In the genomic region with DNA sequence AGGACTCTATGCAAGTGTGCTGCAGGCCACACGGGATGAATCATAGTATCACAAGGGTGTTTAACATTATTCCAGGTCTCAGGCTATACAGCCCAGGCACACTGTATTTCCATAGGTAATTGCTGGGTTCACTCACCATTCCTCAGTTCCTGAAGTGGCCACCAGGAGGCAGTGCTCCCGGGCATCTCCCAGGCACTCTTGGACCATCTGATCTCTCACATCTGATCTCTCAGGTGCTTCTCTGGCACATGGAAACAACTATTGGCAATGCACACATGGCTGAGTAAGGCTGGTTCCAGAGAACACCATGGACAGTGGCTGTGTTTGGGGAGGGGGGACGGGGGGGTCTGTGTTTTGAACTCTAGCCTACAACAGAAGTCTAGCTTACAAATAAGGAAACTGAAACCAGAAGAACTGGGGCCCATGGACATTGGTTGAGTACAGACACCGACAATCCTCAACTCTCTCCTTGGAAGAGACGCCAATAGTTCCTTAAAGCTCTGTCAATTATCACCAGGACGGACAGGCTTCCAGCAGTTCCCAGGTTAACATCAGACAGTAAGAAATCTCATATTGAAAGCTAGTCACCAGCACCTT, we compare ENCODE assay signal across 10 mouse cellular contexts. TPM values are rescaled to one million over a fixed set of nuclear protein-coding genes. Genes with fewer than 3 reads are reported as not detected.
DNase-seq lines count a peak whose midpoint lies in the region; ATAC-seq and TF ChIP-seq lines count a peak whose summit lies in the region.
"Had no signal": no experiment of that assay in that cellular context is flagged by ENCODE, and none has a peak within 500 bp of the region (broad histone marks: within the 10 kb centered on the region; RNA-seq: fewer than 3 reads in every experiment).

No protein-coding gene starts in this region.

- no peak for ATAC-seq in heart, embryonic 12.5 days (ENCODE audit: insufficient number of reproducible peaks, low FRiP score)
- ATAC-seq in intestine, postnatal 0 days: 0 out of 2 replicates have a peak, but pooled peaks have one; percentile 7

- H3K9me3 ChIP-seq in heart, embryonic 12.5 days (replicated peaks): no peaks in the 10 kb centered on the region
- H3K9me3 ChIP-seq in intestine, postnatal 0 days (ENCODE audit: control insufficient read depth): no peaks in the 10 kb centered on the region; the same call in 1 of the 2 replicates

- no peak overlapping the region for H3K4me3 ChIP-seq in heart, embryonic 12.5 days
- no peak overlapping the region for H3K4me3 ChIP-seq in testis, adult 2 months (ENCODE audit: control insufficient read depth, low read depth, low read length)
- H3K4me3 ChIP-seq in intestine, postnatal 0 days (ENCODE audit: low read depth, low read length): no peak overlapping the region
- H3K4me3 ChIP-seq: megakaryocyte, embryonic 14.5 days had no signal

- WGBS in heart, embryonic 12.5 days: 57% methylated on average over 6 of the region's 6 CpGs
- 55% methylated on average over 6 of the region's 6 CpGs for WGBS in intestine, postnatal 0 days

- TF ChIP-seq POLR2A in testis, adult 2 months (IDR thresholded peaks at IDR 0.05; ENCODE audit: control insufficient read depth, low read depth, low read length): no peak

- peak; percentile 66; the same call in 1 of the 2 replicates for TF ChIP-seq CTCF in testis, adult 2 months (IDR thresholded peaks at IDR 0.05; ENCODE audit: control insufficient read depth, insufficient read depth, insufficient replicate concordance, low read depth, low read length)
- TF ChIP-seq CTCF in intestine, postnatal 0 days (IDR thresholded peaks at IDR 0.05; ENCODE audit: low read depth): peak; percentile 81

- no peak overlapping the region for H3K4me2 ChIP-seq in heart, embryonic 12.5 days
- H3K4me2 ChIP-seq in intestine, postnatal 0 days (replicated peaks; ENCODE audit: low read depth): no peak overlapping the region

- H3K27me3 ChIP-seq in heart, embryonic 12.5 days (replicated peaks): peaks cover 30% of the 10 kb centered on the region
- no peaks in the 10 kb centered on the region for H3K27me3 ChIP-seq in testis, adult 2 months (ENCODE audit: control insufficient read depth, insufficient read depth, low read length)
- no peaks in the 10 kb centered on the region for H3K27me3 ChIP-seq in intestine, postnatal 0 days (replicated peaks; ENCODE audit: control insufficient read depth, insufficient read depth, low read length)

- DNase-seq in heart, adult 11 months: peak; percentile 59
- no peak for DNase-seq in testis, postnatal 14 days (ENCODE audit: low spot score)
- DNase-seq in thymus, postnatal 4 days: peak; percentile 76
- DNase-seq in gastrocnemius, postnatal 14 days: no peak
- no peak for DNase-seq in right cerebral cortex, postnatal 14 days

- peaks cover 6% of the 10 kb centered on the region; the same call in 1 of the 2 replicates for H3K4me1 ChIP-seq in heart, embryonic 12.5 days (replicated peaks)
- H3K4me1 ChIP-seq in testis, adult 2 months (ENCODE audit: control insufficient read depth, insufficient read depth, low read length): no peaks in the 10 kb centered on the region
- no peaks in the 10 kb centered on the region for H3K4me1 ChIP-seq in intestine, postnatal 0 days (replicated peaks; ENCODE audit: control insufficient read depth, insufficient read depth, low read length)

- H3K27ac ChIP-seq in heart, embryonic 12.5 days (ENCODE audit: poor library complexity, severe bottlenecking): no peak overlapping the region
- H3K27ac ChIP-seq in testis, adult 2 months (ENCODE audit: control insufficient read depth, insufficient read depth, low read depth, low read length): no peak overlapping the region
- no peak overlapping the region for H3K27ac ChIP-seq in intestine, postnatal 0 days (ENCODE audit: low read depth, low read length)

- no peak overlapping the region for H3K9ac ChIP-seq in heart, embryonic 12.5 days
- no peak overlapping the region for H3K9ac ChIP-seq in intestine, postnatal 0 days (ENCODE audit: low read depth, low read length)

- no peaks in the 10 kb centered on the region for H3K36me3 ChIP-seq in heart, embryonic 12.5 days
- H3K36me3 ChIP-seq in testis, adult 2 months (ENCODE audit: control insufficient read depth, insufficient read depth, low read length): no peaks in the 10 kb centered on the region
- H3K36me3 ChIP-seq in intestine, postnatal 0 days (ENCODE audit: control insufficient read depth, insufficient read depth): no peaks in the 10 kb centered on the region

- intact Hi-C loops in gastrocnemius, postnatal 14 days (cut with DNase I; ENCODE audit: low total_unique reads): no loop called here

RNA-seq across cellular contexts. Expression of gene Clrn3, which starts 40.1 kb away (rescaled TPM):
- polyA plus RNA-seq in heart, embryonic 12.5 days (2016; fragmentation: Nextera tagmentation; extraction: Ambion mirVana): not detected in 2 replicates
- not detected in 2 replicates for polyA plus RNA-seq in testis, adult 2 months (2012; rRNA removed)
- 61.7 and 63.6 TPM in 2 replicates for polyA plus RNA-seq in intestine, postnatal 0 days (2015; fragmentation: Nextera tagmentation; extraction: Ambion mirVana)
- total RNA-seq in gastrocnemius, postnatal 14 days (2021): not detected
- total RNA-seq: heart, postnatal 14 days had no signal

RNA-seq across cellular contexts. Expression of gene Ptpre, which starts 49.0 kb away (rescaled TPM):
- 2.7 and 2.8 TPM in 2 replicates for polyA plus RNA-seq in heart, embryonic 12.5 days (2016; fragmentation: Nextera tagmentation; extraction: Ambion mirVana)
- polyA plus RNA-seq in testis, adult 2 months (2012; rRNA removed): 5.4 and 7.2 TPM in 2 replicates
- 4.7 and 5.2 TPM in 2 replicates for polyA plus RNA-seq in intestine, postnatal 0 days (2015; fragmentation: Nextera tagmentation; extraction: Ambion mirVana)
- total RNA-seq in gastrocnemius, postnatal 14 days (2021): 1 to 10 TPM; 2.6 to 4.5 TPM

Comparison
In these comparisons a context has a peak if more than half of its experiments do, and no peak if none do; other contexts are left out.
1. DNase-seq: peak in heart, adult 11 months (single experiment) and thymus, postnatal 4 days (single experiment); none in testis, postnatal 14 days (single experiment), gastrocnemius, postnatal 14 days (single experiment) and right cerebral cortex, postnatal 14 days (single experiment).
2. RNA of gene Clrn3, which starts 40.1 kb away (polyA plus RNA-seq): 61.7 to 63.6 TPM in intestine, postnatal 0 days; not detected in heart, embryonic 12.5 days and not detected in testis, adult 2 months; every median in the first group is over 10 times any median in the second.